Mouse (Mus musculus): ENCODE data around the gene Ltbp4.

The Ltbp4 gene

GRCm38 (mm10) chr7:27291795-27292466 lies 45.6 kb downstream of the Ltbp4 start:
- no peak for DNase-seq

- DNase-seq: no peak
Measured at GRCm38 (mm10) chr7:27290555-27290954, 46.9 kb downstream of the Ltbp4 start.

- DNase-seq: no peak
Measured at GRCm38 (mm10) chr7:27288732-27289131, 48.8 kb downstream of the Ltbp4 start.

- peak in 1 of 2 experiments; percentile 38 for DNase-seq
Measured at GRCm38 (mm10) chr7:27285698-27286066, 51.8 kb downstream of the Ltbp4 start.

GRCm38 (mm10) chr7:27284865-27285697 lies 52.4 kb downstream of the Ltbp4 start:
- DNase-seq: peak in 1 of 2 experiments; percentile 24

- DNase-seq: no peak
Measured at GRCm38 (mm10) chr7:27282225-27282624, 55.3 kb downstream of the Ltbp4 start.

GRCm38 (mm10) chr7:27281717-27282116 lies 55.8 kb downstream of the Ltbp4 start:
- no peak for DNase-seq

- no peak for DNase-seq
Measured at GRCm38 (mm10) chr7:27277191-27277590, 60.3 kb downstream of the Ltbp4 start.

GRCm38 (mm10) chr7:27276021-27276420 lies 61.5 kb downstream of the Ltbp4 start:
- no peak for DNase-seq

GRCm38 (mm10) chr7:27274916-27275315 lies 62.6 kb downstream of the Ltbp4 start:
- no peak for DNase-seq

- DNase-seq: no peak
Measured at GRCm38 (mm10) chr7:27273739-27274351, 63.6 kb downstream of the Ltbp4 start.

GRCm38 (mm10) chr7:27271423-27271822 lies 66.1 kb downstream of the Ltbp4 start:
- no peak for DNase-seq

- no peak for DNase-seq
Measured at GRCm38 (mm10) chr7:27266515-27267128, 70.9 kb downstream of the Ltbp4 start.

- DNase-seq: no peak
Measured at GRCm38 (mm10) chr7:27264761-27265160, 72.7 kb downstream of the Ltbp4 start.

GRCm38 (mm10) chr7:27261888-27262287 lies 75.6 kb downstream of the Ltbp4 start:
- DNase-seq: no peak

GRCm38 (mm10) chr7:27260856-27261255 lies 76.6 kb downstream of the Ltbp4 start:
- no peak for DNase-seq

- DNase-seq: no peak
Measured at GRCm38 (mm10) chr7:27259771-27260170, 77.7 kb downstream of the Ltbp4 start.

GRCm38 (mm10) chr7:27259271-27259721 lies 78.2 kb downstream of the Ltbp4 start:
- no peak for DNase-seq

- DNase-seq: peak; percentile 83 to 90
Measured at GRCm38 (mm10) chr7:27258205-27258899, 79.1 kb downstream of the Ltbp4 start, which contains the start of gene Numbl. TSS of gene Numbl (plus strand) at chr7:27258433.

- no peak for DNase-seq
Measured at GRCm38 (mm10) chr7:27257852-27258204, 79.7 kb downstream of the Ltbp4 start.

- DNase-seq: no peak
Measured at GRCm38 (mm10) chr7:27257046-27257851, 80.2 kb downstream of the Ltbp4 start.

GRCm38 (mm10) chr7:27255721-27256120 lies 81.8 kb downstream of the Ltbp4 start:
- no peak for DNase-seq
